Mouse (Mus musculus) naive thymus-derived CD4-positive, alpha-beta T cell, adult 5 months (primary cell): ENCODE results near the gene Sema4a. TPM values are rescaled to one million over a fixed set of nuclear protein-coding genes. Genes with fewer than 3 reads are reported as not detected.

ENCODE experiments used
- polyA plus RNA-seq: library from polyadenylated mRNA; unstranded; fragments of 100-300 nt; shearing (Covaris generic); gene quantifications from one replicate; pipeline ENCODE4 v1.2.1, GENCODE M21; 2017

The Sema4a gene
- polyA plus RNA-seq, result 177 TPM

DNA sequence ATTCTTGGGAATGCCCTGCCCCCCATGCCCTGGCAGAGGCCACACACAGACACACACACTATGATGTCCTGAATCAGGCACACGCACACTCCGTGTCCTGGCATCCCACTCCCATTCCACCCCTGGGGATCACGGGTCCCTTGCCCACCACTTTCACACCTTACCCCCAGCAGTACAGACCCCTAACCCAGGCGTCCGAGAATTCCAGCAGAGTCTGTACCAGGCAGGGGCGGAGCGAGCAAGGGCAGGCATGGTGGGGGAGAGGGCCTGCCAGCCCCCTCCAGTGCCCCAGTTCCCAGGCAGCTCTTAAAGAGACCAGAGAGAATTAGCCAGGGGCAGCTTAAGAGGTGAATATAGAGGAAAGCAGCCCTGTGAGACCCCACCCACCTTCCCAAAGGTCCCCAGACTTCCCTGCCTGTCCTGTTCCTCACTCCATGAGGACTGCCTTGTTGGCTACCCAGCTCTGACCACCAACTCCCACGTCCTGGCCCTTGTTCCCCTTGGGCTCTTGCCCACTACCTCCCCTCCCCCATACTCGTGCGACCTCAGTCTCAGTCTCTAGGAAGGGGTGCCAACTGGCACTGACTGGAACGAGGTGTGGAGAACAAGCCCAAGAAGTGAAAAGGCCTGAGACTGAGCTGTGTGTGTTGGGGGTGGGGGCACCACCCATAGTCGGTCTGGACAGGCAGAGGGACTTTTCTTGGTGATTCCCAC lies at the start of gene Sema4a:
Gene Sema4a, minus strand, starts transcription at position 200 of the 714 bp plus-strand sequence.

DNA sequence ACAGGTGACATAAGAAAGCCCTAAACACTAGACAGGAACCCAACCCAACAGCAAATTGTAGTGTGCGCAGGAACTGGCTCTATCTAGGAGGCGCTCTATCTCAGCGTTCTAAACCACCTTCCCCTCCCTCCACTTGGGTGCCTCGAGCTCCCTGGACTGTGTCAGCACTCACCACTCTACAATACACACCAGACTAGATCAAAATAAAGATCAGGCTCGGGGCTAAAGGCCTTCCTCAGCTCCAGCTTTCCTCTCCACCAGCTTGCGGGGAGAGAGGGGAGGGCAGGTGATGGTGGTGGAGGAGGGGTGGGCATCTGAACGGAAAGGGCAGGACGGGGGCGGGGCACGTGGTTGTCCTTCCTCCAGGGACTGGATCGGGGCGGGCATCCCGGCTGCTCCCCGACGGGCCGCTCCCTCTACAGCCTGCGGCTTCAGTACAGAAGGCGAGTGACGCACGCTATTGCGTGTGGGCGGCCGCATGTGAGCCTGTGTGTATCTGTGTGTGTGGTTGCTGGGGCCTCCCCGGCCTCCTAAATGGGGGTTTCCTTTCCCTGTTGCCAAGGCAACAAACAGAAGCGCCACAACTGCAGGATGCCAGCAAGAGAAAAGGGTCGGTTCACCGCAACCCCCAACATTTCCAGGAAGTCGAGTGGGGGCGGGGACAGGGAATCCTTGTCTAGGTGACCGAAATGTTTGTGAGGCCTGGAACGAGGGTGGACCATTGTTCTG lies 48.9 kb upstream of the Sema4a start, which contains the start of gene Lmna:
Gene Lmna, minus strand, starts transcription at position 265 of the 729 bp plus-strand sequence.

DNA sequence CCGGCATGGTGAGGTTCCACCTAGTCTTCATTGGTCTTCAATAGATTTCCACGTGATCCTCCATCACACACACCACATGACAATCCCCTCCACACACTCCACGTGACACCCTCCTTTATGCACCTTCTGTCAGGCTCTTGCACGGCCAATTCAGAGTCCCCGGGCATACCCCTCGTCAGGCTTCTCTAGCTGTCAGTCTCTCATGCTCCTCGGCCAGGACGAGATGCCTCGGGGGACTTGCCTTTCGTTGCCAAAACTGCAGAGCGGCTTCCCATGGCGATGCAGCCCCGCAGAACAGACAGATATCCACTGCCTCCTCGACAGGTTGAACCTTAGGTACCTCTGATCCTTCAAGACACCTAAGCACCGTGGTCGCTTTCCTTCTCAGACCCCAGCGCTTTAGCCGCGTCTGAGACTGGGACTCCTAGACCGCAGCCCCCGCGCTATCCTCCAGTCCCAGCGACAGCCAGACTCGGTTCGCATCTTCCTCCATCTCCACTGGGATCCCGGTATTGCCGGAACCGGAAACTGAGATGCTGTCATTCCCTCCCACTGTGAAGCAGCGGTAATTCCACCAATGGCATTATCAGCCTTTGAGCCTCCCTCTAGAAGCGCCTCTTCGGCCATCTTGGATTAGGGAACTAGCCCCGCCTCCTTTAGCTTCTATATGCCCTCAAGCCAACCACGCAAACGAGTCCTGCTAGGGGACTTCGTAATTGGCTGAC lies 36.2 kb downstream of the Sema4a start, which contains the start of gene Slc25a44:
Gene Slc25a44, minus strand, starts transcription at position 535 of the 725 bp plus-strand sequence.

DNA sequence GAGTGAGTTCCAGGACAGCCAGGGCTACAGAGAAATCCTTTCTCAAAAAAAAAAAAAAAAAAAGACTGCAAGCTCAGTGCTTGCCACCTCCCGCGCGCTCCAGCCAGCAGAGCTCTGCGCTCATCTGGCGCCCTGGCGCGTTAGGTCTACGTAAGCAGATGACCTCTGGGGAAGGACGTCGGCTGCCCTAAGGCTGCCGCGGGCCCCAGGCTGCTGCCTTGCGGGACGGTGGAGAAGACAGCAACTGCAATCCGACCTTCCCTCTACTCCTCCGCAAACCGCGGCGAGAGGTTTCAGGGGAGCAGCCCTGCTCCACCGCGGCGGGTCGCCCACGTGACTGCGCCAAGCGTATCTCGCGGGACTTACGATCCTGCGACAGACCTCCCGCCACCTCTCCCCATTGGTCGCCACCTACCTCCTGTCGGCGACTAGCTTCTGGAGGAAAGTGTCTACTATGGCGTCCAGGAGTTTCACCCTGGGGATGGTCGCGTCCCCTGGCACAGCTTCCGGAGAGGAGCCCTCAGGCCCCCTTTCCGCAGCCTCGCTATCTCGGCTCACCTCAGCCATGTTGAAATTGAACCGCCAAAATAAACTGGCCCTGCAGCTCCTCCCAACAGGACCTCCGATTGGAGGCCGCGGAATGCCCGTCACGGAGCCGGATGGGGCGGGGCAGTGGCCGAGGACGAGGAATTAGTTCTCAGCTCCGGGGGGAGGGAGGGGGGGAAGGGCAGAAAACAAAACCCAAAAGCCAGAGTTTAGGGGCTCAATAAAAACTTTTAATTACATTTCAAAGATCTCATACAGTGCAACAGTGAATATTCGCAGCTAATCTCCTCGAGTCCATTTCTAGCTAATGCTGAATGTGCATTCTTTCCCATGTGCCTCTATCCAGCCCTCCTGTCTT lies 51.0 kb downstream of the Sema4a start, which contains the start of gene Pmf1:
Gene Pmf1, minus strand, starts transcription at position 591 of the 904 bp plus-strand sequence.

Other genes starting within 250 kb of the Sema4a start
- gene Rhbg, start 206.5 kb downstream of the Sema4a start, polyA plus RNA-seq, result not detected
- not detected for gene Gm38392, start 174.0 kb downstream of the Sema4a start, polyA plus RNA-seq
- 8.9 TPM for gene Tsacc, start 164.2 kb downstream of the Sema4a start, polyA plus RNA-seq
- 309 TPM for gene Cct3, start 164.1 kb downstream of the Sema4a start, polyA plus RNA-seq
- 136 TPM for gene Glmp, start 136.2 kb downstream of the Sema4a start, polyA plus RNA-seq
- 1.1 TPM for gene Tmem79, start 125.0 kb downstream of the Sema4a start, polyA plus RNA-seq
- gene Smg5, start 124.9 kb downstream of the Sema4a start, polyA plus RNA-seq, result 63.0 TPM
- gene Paqr6, start 96.6 kb downstream of the Sema4a start, polyA plus RNA-seq, result not detected
- gene Bglap3, start 88.4 kb downstream of the Sema4a start, polyA plus RNA-seq, result not detected
- gene Bglap2, start 82.5 kb downstream of the Sema4a start, polyA plus RNA-seq, result not detected
- not detected for gene Bglap, start 76.7 kb downstream of the Sema4a start, polyA plus RNA-seq
- 48.2 TPM for gene Pmf1, start 50.9 kb downstream of the Sema4a start, polyA plus RNA-seq
- 17.4 TPM for gene Slc25a44, start 36.0 kb downstream of the Sema4a start, polyA plus RNA-seq
- 27.4 TPM for gene Lmna, start 48.8 kb upstream of the Sema4a start, polyA plus RNA-seq
- 0.20 TPM for gene Mex3a, start 71.2 kb upstream of the Sema4a start, polyA plus RNA-seq
- gene Rab25, start 87.1 kb upstream of the Sema4a start, polyA plus RNA-seq, result 0.32 TPM
- gene Lamtor2, start 91.9 kb upstream of the Sema4a start, polyA plus RNA-seq, result 107 TPM
- gene Ubqln4, start 92.6 kb upstream of the Sema4a start, polyA plus RNA-seq, result 52.6 TPM
- 66.4 TPM for gene Ssr2, start 114.7 kb upstream of the Sema4a start, polyA plus RNA-seq
- 64.4 TPM for gene Arhgef2, start 144.8 kb upstream of the Sema4a start, polyA plus RNA-seq
- gene Rxfp4, start 192.0 kb upstream of the Sema4a start, polyA plus RNA-seq, result not detected
- gene Khdc4, start 224.6 kb upstream of the Sema4a start, polyA plus RNA-seq, result 155 TPM